Mouse (Mus musculus) liver, adult (tissue): ENCODE data around the gene Chpf.

ENCODE experiments used
- GATA4 ChIP-seq: IDR thresholded peaks from 2 replicates; pipeline ENCODE4 v1.6.1; 2014; ENCODE audit warnings: mild to moderate bottlenecking, low read length; ENCODE audit not compliant: insufficient replicate concordance

The Chpf gene

DNA sequence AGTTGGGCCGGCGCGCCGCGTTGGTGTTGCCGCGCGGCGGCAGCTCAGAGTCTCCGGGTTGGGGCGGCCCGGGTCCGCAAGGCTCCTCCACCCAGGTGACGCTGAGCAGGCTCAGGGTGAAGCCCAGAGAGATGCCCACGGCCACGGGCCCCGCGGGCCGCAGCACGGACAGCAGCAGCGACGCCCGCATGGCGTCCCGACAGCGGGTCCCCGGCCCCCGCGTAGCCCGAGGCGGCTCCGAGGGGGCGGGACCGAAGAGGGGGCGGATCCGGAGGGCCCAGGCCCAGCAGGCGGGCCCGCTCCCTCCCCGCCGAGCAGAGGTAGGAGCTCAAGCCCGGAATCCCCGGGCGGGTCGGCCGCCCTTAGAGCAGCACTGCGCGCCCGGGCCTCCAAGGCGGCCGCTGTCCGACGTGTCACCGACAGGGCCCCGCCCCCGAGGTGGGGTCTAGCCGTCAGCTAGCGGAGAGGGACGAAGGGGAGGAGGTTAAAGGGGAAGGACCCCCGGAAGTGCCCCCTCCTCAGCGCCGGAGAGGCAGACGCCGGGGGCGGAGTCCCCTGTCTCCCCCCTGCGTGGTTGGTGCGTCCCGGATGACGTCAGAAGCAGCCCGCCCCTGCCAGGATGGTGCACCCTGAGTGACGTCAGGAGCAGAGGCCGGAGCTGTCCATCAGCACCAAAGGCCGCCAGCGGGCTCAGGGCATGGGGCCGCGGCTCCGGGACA, at the start of gene Chpf, which contains the start of gene Tmem198:
Gene Chpf (minus strand): TSS at position 392 of the 719 bp plus-strand sequence.
Gene Tmem198 (plus strand): TSS at position 617 of the 719 bp plus-strand sequence.
- TF ChIP-seq GATA4, result no peak

DNA sequence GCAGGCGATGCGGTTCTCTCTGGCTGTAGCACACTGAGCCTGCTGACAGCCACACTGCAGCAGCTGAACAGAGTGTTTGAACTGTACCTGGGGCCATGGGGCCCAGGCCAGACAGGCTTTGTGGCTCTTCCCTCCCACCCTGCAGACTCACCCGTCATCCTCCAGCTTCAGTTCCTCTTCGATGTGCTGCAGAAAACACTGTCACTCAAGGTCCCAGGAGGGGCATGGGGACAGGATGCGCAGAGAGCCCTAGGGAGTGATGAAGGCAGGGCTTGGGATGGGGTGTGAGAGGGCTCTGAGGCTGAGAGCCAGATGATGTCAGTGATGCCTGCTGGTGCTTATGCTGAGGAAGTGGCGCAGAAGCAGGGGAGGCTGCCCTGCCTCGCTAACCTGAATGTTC, 45.6 kb upstream of the Chpf start:
- no peak for TF ChIP-seq GATA4

DNA sequence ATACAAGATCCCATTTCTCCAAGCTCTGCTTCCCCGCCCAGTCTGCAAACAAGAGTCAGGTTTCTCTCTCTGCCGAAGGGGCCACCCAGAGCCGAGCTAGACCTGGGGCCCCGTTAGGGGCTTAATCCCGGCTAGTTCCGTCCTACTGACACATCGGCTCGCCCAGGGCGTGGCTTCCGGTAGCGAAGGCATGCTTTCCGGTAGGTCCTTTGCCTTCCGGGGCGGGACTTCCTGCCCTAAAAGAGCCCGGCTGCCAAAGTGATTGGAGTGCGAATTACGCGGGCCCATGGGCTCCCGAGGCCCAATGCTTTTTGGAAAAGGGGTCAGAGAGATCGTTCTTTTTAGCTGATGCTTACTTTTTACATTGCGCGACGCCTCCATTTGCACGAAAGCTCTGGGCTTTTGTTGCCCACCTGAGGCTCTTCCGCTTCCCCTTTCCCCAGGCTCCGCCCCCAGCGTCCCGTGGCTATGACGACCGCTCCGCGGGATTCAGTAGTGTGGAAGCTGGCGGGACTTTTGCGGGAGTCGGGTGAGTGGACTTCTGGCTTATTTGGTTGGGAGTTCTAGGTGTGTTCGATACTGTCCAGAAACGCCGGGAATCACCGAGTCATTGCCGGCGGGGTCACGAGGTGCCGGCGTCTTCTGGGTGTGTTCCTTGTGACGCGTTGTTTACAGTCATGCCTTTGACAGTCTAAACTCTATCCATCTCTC, 42.4 kb upstream of the Chpf start, which contains the start of gene Stk11ip:
Gene Stk11ip (plus strand): TSS at position 209 of the 711 bp plus-strand sequence.
- no peak for TF ChIP-seq GATA4

DNA sequence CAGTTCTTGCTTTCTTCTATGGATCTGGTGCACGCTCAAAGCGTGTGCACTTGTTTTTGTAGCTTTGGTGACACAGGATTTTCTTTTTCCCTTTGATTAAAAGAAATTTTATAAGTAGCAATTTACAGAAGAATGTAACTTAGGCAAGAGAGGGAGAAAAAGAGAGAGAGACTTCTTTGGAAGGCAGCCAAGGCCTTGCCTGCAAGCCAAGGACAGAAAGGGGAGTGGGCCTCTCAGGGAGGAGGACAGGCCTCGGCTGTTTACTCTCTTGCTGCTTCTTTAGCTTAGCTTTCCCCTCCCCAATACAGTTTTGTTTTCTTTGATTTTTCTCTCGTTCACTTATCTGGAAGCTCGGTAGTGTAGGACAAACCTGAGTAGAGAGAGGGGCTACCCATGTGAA, 40.5 kb upstream of the Chpf start:
- TF ChIP-seq GATA4, result no peak

DNA sequence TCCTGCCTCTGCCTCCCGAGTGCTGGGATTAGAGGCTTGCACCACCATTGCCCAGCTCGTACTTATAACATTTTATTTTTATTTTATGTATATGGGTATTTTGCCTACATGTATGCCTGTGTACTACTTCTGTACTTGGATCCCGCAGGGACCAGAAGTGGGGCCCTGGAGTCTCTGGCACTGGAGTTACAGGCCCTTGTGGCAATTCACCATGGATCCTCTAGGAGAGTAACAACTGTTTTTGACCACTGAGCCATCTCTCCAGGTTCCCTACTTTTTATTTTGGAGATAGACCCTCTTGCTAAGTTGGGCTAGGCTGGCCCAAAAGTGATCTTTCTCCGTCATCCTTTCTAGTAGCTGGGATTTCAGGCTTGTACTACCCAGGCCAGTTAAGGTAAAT, 39.3 kb upstream of the Chpf start:
- no peak for TF ChIP-seq GATA4

DNA sequence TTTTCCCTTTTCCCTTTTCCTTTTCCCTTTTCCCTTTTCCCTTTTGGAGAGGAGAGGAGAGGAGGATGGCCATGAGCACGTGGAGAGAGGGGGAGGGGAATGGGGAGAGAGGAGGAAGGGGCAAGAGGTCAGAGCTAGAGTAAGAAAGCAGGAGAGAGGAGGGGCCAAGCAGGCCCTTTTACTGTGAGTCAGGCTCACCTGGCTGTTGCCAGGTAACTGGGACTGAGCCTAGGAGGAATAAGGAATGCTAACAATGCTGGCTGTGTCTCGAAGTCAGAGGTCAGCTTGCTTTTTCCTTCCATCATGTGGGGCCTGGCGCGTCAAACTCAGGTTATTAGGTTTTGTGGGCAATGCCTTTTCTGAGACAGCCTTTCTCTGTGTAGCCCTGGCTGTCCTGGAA, 38.9 kb upstream of the Chpf start:
- TF ChIP-seq GATA4, result no peak

DNA sequence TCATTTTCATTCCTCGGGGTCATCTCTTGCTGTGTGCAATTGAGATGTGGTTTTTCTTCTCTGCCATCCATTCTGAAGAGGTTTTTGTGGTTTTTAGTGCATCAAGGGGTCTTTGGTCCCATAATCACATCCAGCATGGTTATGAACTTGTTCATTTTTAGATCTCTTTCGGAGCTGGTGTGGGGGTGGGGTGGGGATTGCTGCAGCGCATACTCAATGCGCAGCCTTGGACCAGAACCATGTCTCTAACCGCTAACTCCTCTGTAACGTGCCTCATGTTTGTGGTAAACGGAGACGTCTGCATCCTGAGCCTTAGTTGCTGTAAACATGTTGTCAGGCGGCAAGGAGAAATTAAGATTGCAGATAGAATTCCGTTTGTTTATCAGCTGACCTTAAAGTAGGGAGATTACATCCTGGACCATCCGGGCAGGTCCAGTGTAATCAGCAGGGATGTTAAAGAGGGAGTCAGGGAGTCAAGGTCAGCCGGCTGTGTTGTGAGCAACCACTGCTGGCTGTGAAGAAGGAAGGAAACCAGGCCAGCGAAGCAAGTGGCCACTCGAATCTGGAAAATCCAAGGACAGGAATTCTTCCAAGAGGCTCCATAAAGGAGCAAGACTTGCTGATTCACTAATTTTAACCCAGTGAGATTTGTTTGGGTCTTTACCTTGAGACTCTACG, 37.7 kb upstream of the Chpf start:
- no peak for TF ChIP-seq GATA4

DNA sequence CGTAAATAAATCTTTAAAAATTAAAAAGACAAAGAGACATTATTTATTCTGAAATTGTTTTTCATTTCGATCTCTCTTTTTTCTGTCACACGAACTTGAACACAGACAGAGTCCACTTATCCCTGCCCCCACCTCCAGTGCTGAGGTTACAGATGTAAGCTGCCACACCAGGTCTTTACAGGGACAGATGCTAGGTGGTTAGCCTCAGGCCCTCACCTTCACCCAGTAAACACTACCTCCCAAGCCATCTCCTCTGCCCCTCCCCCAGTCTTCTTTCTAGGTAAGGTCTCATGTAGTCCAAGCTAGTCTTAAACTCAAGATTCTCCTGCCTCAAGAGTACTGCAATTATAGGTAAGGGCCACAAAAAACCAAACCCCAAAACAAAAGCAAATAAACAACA, 33.4 kb upstream of the Chpf start:
- no peak for TF ChIP-seq GATA4

DNA sequence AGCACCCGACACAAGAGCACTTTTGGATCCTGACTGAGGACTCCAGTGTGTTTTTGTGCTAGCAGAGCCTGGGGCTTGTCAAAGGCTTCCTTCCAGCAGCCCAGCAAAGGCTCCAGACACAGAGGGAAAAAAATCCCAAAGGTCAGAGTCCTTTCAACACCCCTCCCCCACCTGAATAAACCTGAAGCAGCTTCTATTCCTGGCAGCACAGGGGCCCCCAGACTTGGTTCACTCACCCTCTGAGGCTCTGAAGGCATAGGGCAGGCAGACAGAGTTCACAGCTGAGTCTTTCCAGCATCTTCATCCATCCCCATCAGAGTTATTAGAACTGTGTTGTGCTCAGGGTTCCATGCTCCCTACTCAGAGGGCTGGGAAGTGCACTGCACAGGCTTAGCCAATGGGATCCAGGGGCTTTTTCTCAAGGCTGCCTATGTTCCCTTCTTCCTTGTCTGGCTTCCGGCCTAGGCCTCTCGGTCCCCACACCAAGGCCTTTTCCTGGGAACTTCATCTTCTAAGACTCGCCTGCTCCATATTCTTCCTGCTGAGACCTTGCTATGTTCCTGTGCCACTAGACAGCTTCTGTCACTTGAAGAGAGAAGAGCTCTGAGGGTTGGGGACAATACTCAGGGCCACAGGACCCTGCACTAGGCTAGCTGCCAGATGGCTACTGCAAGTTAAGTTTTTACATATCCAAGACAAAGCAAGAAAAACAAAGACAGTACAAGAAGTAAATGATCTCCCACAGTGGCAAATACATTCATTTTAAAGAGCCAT, 32.5 kb upstream of the Chpf start:
- no peak for TF ChIP-seq GATA4

DNA sequence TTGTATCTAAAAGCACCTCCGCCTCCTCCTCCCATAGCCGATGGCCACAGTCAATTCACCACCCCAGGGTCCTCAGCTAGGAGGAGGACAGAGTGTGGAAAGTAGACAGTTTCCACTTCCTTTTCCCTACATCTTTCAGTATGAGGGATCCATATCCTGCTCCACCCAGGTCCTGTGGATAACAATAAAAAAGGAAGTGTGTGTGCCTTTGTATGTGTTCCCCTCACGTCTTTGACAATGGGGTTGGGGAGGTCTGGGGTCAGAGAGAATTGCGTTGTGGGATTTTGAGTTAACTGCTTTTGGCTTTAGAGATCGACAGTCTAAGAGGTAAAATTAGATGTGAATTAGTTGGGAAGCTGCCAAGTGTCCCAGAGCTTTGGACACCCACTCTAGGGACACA, 31.0 kb upstream of the Chpf start:
- no peak for TF ChIP-seq GATA4

DNA sequence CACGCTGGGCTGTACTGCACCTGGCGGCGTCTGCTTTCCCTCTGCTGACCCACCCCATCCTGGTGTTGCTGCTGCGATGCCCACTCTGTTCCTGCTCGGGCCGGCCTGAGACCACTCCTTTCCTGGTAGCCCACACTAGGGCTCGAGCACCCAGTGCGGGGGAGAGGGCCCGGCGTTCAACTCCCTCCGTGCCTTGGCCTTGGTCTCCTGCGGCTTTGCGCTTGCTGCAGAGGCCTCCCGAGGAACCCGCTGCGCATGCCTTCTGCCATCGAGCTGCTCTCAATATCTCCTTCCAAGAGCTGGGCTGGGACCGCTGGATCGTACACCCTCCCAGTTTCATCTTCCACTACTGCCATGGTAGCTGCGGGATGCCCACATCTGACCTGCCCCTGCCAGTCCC, 30.5 kb upstream of the Chpf start:
- no peak for TF ChIP-seq GATA4

DNA sequence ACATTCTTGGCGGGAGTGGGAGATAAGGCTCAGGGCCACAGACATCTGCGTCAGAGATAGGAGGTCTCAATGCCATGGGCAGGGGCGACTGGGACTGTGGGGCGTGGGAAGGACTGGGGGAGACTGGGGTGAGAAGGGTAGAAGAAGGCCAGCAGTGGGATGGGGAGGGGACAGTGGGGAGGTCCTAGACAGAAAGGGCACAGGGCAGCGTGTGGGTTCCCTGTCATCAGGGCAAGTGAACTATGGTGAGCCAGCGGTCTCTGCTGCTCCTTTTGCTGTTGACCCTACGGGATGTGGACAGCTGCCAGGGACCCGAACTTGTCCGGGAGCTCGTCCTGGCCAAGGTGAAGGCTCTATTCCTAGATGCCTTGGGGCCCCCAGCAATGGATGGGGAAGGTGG, 27.9 kb upstream of the Chpf start, which contains the start of gene Inha:
Gene Inha (plus strand): TSS at position 72 of the 400 bp plus-strand sequence.
- no peak for TF ChIP-seq GATA4

DNA sequence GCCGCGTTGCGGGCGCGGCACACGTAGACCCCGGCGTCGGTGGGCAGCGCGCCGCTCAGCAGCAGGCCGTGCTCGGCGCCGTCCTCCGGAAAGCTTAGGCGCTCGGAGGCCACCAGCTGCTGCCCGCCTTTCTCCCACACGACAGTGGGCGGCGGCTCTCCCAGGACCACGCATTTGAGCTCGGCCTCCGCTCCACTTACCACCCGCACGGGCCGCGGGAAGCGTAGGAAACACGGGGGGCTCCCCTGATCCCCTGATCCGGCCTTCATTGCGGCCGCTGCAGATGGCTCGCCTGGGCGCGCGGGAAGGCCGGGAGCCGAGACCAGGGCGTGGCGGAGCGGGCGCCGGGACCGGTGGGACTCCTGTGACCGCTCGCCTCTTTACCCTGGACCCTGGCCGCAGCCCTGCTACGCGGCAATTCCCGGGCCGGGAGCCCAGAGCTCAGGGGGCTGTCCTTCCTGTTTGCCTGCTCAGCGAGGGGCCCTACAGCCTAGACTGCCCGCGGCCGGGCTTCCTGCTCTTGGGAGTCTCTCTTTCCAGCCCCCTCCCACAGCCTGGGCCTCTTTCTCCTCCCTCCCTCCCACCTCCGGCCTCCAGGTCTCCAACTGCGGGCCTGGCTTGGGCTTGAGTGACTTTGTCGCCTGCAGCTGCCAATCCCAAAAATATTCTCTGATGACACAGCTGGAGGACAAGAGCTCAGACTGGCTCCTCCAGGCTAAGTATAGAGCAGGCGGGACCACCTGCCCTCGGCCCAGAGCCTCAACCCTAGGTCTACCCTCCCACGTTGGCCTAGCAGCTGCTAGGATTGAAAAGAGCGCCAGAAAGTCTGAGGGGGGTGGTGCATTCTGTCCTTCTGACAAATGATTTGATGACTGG, 27.1 kb upstream of the Chpf start, which contains the start of gene Obsl1:
Gene Obsl1 (minus strand): TSS at position 497 of the 876 bp plus-strand sequence.
- no peak for TF ChIP-seq GATA4
